Mouse (Mus musculus): ENCODE results near the gene Psors1c2.

GRCm38 (mm10) chr17:35570836-35571235 is 37.8 kb downstream of the Psors1c2 start:
- no peak for TF ChIP-seq CTCF (IDR thresholded peaks at IDR 0.05; ENCODE audit: low read depth)
- no peak for TF ChIP-seq EP300 (IDR thresholded peaks at IDR 0.05; ENCODE audit: low read depth)
